Mouse (Mus musculus) layer of hippocampus, adult 9-11 months (tissue): ENCODE results near the gene Sp1.

Experiments
- DNase-seq: peaks from one replicate; pipeline ENCODE4 v3.0.0; 2022

Sp1 gene

DNA sequence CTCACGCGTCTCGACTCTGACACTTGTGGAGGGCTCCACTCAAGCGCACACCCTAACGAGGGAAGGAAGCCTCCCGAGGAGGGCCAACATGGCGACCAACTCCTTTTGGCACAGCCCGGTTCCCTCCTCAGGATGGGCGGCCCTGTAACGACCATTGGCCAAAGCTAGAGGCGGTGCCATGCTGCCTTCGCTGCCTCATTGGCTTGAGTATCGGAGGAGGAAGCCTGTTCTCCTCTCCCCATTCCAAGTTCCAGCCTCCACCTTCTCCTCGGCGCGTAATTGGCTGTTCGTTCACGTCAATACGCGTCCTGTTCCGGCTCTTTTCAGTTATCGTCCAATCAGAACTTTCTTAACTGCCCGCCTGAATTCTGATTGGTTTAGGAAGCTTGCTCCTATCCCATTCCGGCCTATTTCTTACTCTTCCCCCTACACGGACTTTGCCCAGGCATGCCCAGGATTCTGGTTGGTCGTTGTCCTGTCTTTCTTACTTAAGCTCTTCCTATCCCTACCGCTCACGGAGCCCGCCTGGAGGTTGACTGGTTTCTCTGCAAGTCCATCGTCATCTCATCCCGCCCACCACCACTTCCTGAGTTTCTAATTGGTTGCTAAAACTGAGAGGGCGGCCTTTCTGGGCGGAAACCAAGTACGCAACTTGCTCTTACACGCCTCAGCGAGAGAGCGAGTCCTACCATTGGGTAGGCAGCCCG, at the start of gene Sp1:
Gene Sp1 (plus strand): TSS at position 655 of the 707 bp plus-strand sequence.
- DNase-seq = peak; percentile 100

GRCm38 (mm10) chr15:102356501-102357325, 49.2 kb upstream of the Sp1 start:
- DNase-seq = no peak

DNA sequence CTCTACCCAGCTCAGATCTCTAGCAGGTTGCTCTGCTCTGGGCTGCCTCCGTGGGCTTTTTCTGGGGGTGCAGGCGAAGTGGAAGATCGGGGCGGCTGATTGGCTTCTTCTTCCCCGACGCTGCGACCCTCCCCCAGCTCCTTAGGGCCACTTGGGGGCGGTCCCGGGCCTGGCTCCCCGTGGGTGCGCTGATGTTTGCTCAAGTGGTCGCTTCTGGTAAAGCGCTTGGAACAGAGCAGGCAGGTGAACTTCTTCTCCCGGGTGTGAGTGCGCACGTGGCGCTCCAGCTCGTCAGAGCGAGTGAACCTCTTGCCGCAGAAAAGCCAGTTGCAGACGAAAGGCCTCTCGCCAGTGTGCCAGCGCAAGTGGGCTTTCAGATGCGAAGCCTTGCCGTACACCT, 47.8 kb upstream of the Sp1 start:
- no peak for DNase-seq

DNA sequence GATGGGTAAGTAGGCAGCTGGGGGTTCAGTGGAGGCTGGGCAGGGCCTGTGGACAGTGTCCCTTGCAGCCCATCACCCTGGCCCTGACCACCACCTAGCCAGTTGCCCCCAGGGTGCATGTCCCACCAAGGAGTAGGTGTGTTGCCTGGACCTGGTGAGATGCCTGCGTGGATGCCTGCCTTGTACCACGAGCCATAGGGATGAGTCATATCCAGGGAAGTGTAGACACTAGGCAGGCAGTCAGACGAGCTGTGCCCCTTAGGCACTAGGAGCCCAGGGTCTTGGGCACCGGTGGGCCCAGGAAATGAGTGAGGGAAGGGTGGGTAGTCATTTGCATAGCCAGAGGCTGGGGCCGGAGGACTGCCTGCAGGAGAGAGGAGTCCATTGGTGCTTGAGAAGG, 47.1 kb upstream of the Sp1 start:
- DNase-seq = no peak

- DNase-seq = no peak
Observed at GRCm38 (mm10) chr15:102362648-102363047, 43.3 kb upstream of the Sp1 start.

GRCm38 (mm10) chr15:102364678-102365077, 41.3 kb upstream of the Sp1 start:
- no peak for DNase-seq

DNA sequence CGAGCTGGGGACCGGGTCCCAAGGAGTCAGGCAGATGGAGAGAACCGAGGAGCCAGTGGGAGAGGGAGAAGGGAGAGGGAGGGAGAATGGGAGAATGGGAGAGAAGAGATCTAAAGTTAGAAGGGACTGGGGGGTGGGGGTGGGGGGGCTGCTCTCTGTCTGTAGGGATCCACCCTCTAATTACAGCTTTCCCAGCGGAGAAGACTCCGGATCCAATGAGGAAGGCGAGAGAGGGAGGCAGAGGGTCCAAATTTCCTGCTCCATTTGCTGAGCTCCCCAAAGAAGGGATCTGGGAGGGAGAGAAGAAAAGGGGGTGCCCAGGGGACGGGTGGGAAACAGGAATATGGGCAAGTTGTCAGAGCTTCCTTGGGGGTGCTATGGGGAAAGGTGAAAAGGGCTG, 39.7 kb upstream of the Sp1 start:
- no peak for DNase-seq

- no peak for DNase-seq
Observed at GRCm38 (mm10) chr15:102366733-102367344, 39.1 kb upstream of the Sp1 start, which contains the start of gene Sp7. Gene Sp7 (minus strand): TSS chr15:102367182.

GRCm38 (mm10) chr15:102369972-102370371, 36.0 kb upstream of the Sp1 start:
- DNase-seq = no peak

DNA sequence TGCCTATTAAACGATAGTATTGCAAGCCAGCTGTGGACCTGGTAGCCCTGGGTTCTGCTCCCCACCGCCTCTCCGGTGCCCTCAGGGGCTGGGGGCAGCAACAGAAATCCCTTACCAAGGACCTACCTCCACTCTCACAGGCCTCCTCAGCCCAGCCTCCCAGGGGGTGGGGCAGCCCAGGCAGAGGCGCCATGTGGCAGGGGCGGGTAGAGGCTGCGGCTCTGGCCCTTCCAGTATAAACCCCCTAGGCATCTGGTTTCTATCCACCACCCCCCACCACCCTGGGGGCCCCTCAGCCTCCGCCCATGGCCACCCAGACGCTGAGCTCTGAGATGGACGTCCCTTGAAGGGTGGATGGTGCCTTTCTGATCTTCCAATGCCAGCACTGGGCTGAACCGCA, 35.2 kb upstream of the Sp1 start:
- no peak for DNase-seq

DNA sequence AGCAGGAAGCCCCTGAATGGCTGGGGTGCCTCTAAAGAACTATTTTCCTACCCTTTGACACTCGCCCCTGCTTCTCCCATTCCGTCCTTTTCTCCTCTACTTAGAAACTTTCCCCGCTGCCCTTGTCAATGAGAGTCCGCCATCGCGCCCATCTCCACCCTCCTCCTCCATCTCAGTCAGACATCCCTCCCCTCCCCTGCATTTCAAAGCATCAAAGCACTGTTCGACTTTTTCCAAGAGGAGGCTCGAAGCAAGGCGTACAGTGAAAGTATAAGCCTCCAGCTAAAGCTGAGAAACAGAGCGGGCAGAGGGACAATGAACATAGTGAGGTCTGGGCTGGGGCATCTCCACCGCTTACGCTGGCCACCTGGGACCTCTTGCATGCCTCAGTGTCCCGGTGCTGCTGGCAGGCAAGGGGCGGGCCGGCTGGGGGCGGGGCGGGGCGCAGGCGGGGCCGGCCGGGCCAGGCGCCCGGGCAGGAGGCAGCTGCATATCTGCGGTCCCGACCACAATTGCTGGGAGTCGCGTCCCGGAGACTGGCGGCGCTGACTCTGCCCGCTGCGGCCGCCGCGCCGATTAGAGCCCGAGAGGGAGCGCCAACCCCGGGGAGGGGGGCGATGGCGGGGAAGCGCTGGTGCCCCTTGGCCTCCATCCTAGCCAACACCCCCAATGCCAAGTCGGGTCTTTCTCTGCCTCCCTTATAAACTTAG, 29.3 kb upstream of the Sp1 start:
- peak; percentile 27 for DNase-seq

- DNase-seq = peak; percentile 79
Observed at GRCm38 (mm10) chr15:102377163-102377543, 28.8 kb upstream of the Sp1 start.

DNA sequence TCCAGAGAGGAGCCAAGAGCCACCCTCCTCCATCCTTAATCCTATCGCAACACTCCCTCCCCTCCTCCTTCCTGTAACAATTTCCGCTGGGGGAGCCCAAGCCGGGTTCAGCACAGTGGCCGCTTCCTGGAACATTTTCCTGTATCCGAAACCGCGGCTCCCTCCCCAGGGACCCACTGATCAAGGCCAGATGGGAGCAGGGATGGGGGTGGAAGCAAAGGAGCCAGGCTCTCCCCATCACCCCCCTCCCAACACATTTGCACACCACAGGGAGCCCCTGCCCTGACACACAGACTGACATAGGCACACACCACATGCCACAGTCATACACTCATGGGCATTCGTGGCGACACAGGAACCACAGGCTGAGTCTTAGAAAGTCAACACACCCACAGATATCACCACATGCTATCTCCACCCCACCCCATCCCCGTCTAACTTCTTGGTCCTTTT, 28.1 kb upstream of the Sp1 start:
- DNase-seq = peak; percentile 24

- peak; percentile 66 for DNase-seq
Observed at GRCm38 (mm10) chr15:102381575-102381974, 24.4 kb upstream of the Sp1 start.

- DNase-seq = no peak
Observed at GRCm38 (mm10) chr15:102383671-102384070, 22.3 kb upstream of the Sp1 start.

DNA sequence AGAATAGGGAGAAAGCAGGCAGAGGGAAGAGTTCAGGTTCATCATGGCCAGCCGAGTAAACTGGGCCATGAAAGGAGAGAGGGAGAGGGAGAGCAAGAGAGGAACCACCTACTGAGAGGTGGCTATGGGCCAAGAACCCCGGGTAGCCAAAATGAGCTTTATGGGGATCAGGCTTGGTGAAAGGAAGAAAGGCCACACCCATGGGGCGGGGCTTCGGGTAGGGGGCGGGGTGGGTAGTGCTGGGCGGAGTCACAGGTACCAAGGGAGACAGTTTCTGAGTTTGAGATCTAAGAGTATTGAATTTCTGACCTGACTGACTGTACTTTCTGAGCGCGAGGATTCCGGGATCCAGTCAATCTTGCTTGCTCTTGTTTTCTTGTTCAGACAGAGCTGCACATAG, 19.3 kb upstream of the Sp1 start:
- DNase-seq = no peak

GRCm38 (mm10) chr15:102388942-102389341, 17.0 kb upstream of the Sp1 start:
- no peak for DNase-seq

DNA sequence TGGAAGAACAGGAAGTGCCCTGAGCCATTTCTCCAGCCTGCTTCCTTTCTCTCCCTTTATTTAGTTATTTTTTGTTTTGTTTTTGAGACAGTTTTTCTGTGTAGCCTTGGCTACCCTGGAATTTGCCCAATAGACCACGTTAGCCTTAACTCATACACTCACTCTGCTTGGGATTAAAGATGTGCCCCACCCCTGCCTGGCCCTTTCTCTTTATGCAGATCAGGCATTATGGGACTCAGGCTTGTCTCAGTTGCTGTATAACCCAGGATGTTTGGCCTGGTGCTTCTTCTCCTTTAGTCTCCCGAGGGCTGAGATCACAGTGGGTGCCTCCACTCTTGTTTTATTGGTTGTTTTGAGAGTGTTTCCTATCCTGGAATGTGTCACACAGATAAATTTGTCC, 13.4 kb upstream of the Sp1 start:
- DNase-seq = no peak

DNA sequence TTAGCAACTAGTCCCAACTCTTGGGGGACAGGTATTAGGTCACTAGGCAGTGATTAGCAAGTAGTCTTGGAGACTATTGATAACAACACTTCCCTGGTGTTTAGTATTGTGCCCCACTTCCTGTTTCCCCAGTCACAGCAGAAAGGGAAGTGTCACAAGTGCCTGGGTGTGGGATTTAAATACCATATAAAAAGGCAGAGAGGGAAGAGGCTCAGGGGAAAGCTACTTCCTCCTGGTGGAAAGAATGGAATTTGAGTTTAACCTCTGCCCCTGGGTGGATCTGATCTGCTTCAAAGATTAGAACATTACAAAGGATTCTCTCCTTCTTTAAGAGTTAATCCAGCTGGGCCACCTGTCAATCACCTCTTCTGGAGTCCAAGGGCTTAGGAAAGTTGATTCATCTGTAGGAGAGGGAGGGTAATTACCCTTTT, 12.3 kb upstream of the Sp1 start:
- no peak for DNase-seq

- DNase-seq = no peak
Observed at GRCm38 (mm10) chr15:102395061-102395460, 10.9 kb upstream of the Sp1 start.

DNA sequence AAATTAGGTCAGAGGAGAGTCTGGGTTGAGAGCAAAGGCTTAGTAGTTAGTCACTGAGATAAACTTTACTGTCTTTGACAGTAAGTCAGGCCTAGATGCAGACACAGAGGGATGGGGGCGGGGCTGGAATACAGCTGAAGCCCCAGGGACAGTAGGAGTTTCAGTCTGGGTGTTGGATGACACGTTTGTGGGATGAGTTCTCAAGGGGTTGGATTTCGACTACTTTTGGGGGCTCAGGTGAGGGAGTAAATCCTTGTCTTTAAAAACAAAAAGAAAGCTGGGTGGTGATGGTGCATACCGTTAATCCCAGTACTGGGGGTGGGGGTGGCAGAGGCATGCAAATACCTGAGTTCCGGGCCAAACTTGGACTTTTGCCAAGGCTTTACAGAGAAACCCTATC, 7.3 kb upstream of the Sp1 start:
- DNase-seq = no peak

- peak; percentile 82 for DNase-seq
Observed at GRCm38 (mm10) chr15:102399229-102400221, 6.4 kb upstream of the Sp1 start.
